Mouse (Mus musculus) midbrain, postnatal 0 days (tissue): ENCODE measurements around the gene Ube2g1. TPM values are rescaled to one million over a fixed set of nuclear protein-coding genes. Genes with fewer than 3 reads are reported as not detected.
A peak's percentile ranks its signal among the peaks of the same experiment; 100 is the strongest.

Experiments used
- ATAC-seq: fragments of 200-750 bp; cut with Nextera tagmentation; 2 replicates; pipeline ENCODE4 v1.8.0; 2017; ENCODE audit warnings: moderate number of reproducible peaks, mild to moderate bottlenecking, moderate TSS enrichment, moderate library complexity; ENCODE audit not compliant: low FRiP score
- DNase-seq: peaks from one replicate; pipeline ENCODE4 v3.0.0-alpha.2; 2015; ENCODE audit warnings: low spot score
- H3K27ac ChIP-seq: fragments of 300-500 bp; sonication (generic); 2 replicates; pipeline ENCODE4 v1.5.1; 2014; ENCODE audit warnings: low read depth, mild to moderate bottlenecking, low read length, mixed read lengths
- H3K27me3 ChIP-seq: fragments of 300-500 bp; sonication (generic); 2 replicates; pipeline ENCODE4 v1.6.1; 2014; ENCODE audit warnings: low read length, control low read depth, mixed read lengths; ENCODE audit not compliant: insufficient read depth
- H3K36me3 ChIP-seq: fragments of 300-500 bp; sonication (generic); 2 replicates; pipeline ENCODE4 v1.6.1; 2014; ENCODE audit warnings: low read length, control low read depth, mixed read lengths; ENCODE audit not compliant: insufficient read depth
- H3K4me1 ChIP-seq: fragments of 300-500 bp; sonication (generic); 2 replicates; pipeline ENCODE4 v1.6.1; 2014; ENCODE audit warnings: mild to moderate bottlenecking, control low read depth, antibody characterized with exemption, low read length, mixed read lengths; ENCODE audit not compliant: insufficient read depth
- H3K4me2 ChIP-seq: fragments of 300-500 bp; sonication (generic); 2 replicates; pipeline ENCODE4 v1.6.1; 2014; ENCODE audit warnings: low read depth, mild to moderate bottlenecking, low read length, mixed read lengths; ENCODE audit not compliant: poor library complexity, severe bottlenecking
- H3K4me3 ChIP-seq: fragments of 300-500 bp; sonication (generic); 2 replicates; pipeline ENCODE4 v1.5.1; 2014; ENCODE audit warnings: low read depth, mild to moderate bottlenecking, low read length, moderate library complexity
- H3K9ac ChIP-seq: fragments of 300-500 bp; sonication (generic); replicated peaks from 2 replicates; pipeline ENCODE4 v1.6.1; 2014; ENCODE audit warnings: mild to moderate bottlenecking, low read length, moderate library complexity, mixed read lengths; ENCODE audit not compliant: poor library complexity, severe bottlenecking
- H3K9me3 ChIP-seq: fragments of 300-500 bp; sonication (generic); 2 replicates; pipeline ENCODE4 v1.6.1; 2016; ENCODE audit warnings: low read length, control low read depth
- CTCF ChIP-seq: IDR thresholded peaks from 2 replicates; pipeline ENCODE4 v1.5.1; 2016; ENCODE audit warnings: antibody characterized with exemption, mild to moderate bottlenecking
- WGBS: fragments of 180-500 bp; shearing (Covaris S2); extraction: QIAGEN DNeasy Blood & Tissue Kit; methylation state at CpG from one replicate; pipeline ENCODE4 v1.1.7; 2014; 5-methylcytosine and 5-hydroxymethylcytosine counted together
- microRNA-seq: library from miRNA; unstranded; fragments of <30 nt; microRNA quantifications from one replicate; pipeline ENCODE4, GENCODE M21; 2016; ENCODE audit warnings: borderline number of aligned reads
- polyA plus RNA-seq: library from polyadenylated mRNA; unstranded; fragments of >200 nt; fragmentation: Nextera tagmentation; extraction: Ambion mirVana; gene quantifications from 2 replicates; pipeline ENCODE4 v1.2.1, GENCODE M21; 2015
- total RNA-seq: library from RNA; depleted of rRNA; stranded (reverse); fragments of >200 nt; gene quantifications from 2 replicates; pipeline ENCODE4 v1.2.3, GENCODE M21; 2014; rRNA removed

Gene Ube2g1
- total and polyA plus RNA-seq, 2 experiments from 2014 or later, result 46.0 to 64.5 TPM

- Histone ChIP-seq H3K4me2 (no peak overlapping the region), H3K4me1 (no peaks in the 10 kb centered on the region), H3K9me3 (no peaks in the 10 kb centered on the region), H3K4me3 (no peak overlapping the region), H3K27me3 (no peaks in the 10 kb centered on the region), H3K9ac (no peak overlapping the region), H3K36me3 (peaks cover 45% of the 10 kb centered on the region), H3K27ac (no peak overlapping the region)
- 76% methylated on average over 4 of the region's 4 CpGs for WGBS
- no peak for ATAC-seq
- peak; percentile 16 for DNase-seq
- TF ChIP-seq CTCF, result no peak
Observed at GRCm38 (mm10) chr11:72734840-72735518, 127.9 kb downstream of the Ube2g1 start.

GRCm38 (mm10) chr11:72735519-72735860, 128.4 kb downstream of the Ube2g1 start:
- no peak overlapping the region for H3K27ac ChIP-seq
- ATAC-seq (no peak), DNase-seq (no peak)
- H3K4me1 ChIP-seq, result no peaks in the 10 kb centered on the region
- no peak overlapping the region for H3K4me3 ChIP-seq
- H3K4me2 ChIP-seq, result no peak overlapping the region
- H3K27me3 ChIP-seq, result no peaks in the 10 kb centered on the region
- 76% methylated on average over 2 of the region's 2 CpGs for WGBS
- no peak overlapping the region for H3K9ac ChIP-seq
- TF ChIP-seq CTCF, result no peak
- H3K9me3 ChIP-seq, result no peaks in the 10 kb centered on the region
- H3K36me3 ChIP-seq, result peaks cover 45% of the 10 kb centered on the region

Small RNA genes lying within 50 kb of the gene (microRNA-seq; reads per million reads assigned to microRNA genes)
- gene Gm25678, result not detected

Other genes with a start within 250 kb of the Ube2g1 start
- 6.9 and 9.8 TPM in 2 replicates for gene Tekt1, start 244.8 kb upstream of the Ube2g1 start, total RNA-seq
- 7.4 and 10.3 TPM in 2 replicates for gene Tekt1, start 244.8 kb upstream of the Ube2g1 start, polyA plus RNA-seq
- 18.0 and 18.6 TPM in 2 replicates for gene Smtnl2, start 195.6 kb upstream of the Ube2g1 start, total RNA-seq
- gene Smtnl2, start 195.6 kb upstream of the Ube2g1 start, polyA plus RNA-seq, result 11.0 and 13.3 TPM in 2 replicates
- 1.4 TPM in 1 of 2 replicates, not detected in the other for gene Ggt6, start 171.8 kb upstream of the Ube2g1 start, total RNA-seq
- not detected in 2 replicates for gene Ggt6, start 171.8 kb upstream of the Ube2g1 start, polyA plus RNA-seq
- 25.9 and 30.7 TPM in 2 replicates for gene Mybbp1a, start 165.9 kb upstream of the Ube2g1 start, total RNA-seq
- 50.0 and 50.4 TPM in 2 replicates for gene Mybbp1a, start 165.9 kb upstream of the Ube2g1 start, polyA plus RNA-seq
- gene Spns2, start 117.4 kb upstream of the Ube2g1 start, total RNA-seq, result 46.2 and 56.8 TPM in 2 replicates
- gene Spns2, start 117.4 kb upstream of the Ube2g1 start, polyA plus RNA-seq, result 7.7 TPM in 2 replicates
- gene Spns3, start 56.8 kb upstream of the Ube2g1 start, total RNA-seq, result 0.22 and 0.24 TPM in 2 replicates
- not detected in 2 replicates for gene Spns3, start 56.8 kb upstream of the Ube2g1 start, polyA plus RNA-seq
- gene Ankfy1, start 82.7 kb downstream of the Ube2g1 start, total RNA-seq, result 48.1 and 66.8 TPM in 2 replicates
- 15.6 and 19.6 TPM in 2 replicates for gene Ankfy1, start 82.7 kb downstream of the Ube2g1 start, polyA plus RNA-seq
- 9.6 and 9.9 TPM in 2 replicates for gene Cyb5d2, start 188.9 kb downstream of the Ube2g1 start, total RNA-seq
- 6.8 and 8.1 TPM in 2 replicates for gene Cyb5d2, start 188.9 kb downstream of the Ube2g1 start, polyA plus RNA-seq
- 39.7 and 41.8 TPM in 2 replicates for gene Zzef1, start 188.9 kb downstream of the Ube2g1 start, total RNA-seq
- 9.1 and 10.0 TPM in 2 replicates for gene Zzef1, start 188.9 kb downstream of the Ube2g1 start, polyA plus RNA-seq